Mouse (Mus musculus) forelimb bud, embryonic 11.5 days (tissue): ENCODE measurements around the gene Chd5.

Experiments
- DNase-seq: peaks from one replicate; pipeline ENCODE4 v3.0.0-alpha.2; 2012; ENCODE audit warnings: low read depth, low spot score

Gene Chd5

DNA sequence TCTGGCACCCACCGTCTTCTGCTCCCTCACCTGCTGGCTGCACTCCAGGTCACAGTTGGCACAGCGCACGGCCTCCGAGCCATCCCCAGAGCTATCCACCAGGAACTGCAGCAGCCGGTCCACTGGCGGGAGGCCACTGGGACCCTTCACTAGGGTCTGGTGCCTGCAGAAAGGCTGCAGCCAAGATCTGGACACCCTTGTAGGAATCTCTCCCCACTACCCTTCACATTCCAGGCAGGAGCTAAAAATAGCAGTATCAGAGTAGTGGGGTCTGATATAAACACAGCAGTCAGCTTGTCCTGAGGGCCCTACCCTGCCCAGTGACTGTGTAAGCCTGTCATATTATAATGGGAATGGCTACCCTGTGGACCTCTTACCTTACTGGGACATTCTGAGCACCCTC lies 20.8 kb upstream of the Chd5 start:
- no peak for DNase-seq

DNA sequence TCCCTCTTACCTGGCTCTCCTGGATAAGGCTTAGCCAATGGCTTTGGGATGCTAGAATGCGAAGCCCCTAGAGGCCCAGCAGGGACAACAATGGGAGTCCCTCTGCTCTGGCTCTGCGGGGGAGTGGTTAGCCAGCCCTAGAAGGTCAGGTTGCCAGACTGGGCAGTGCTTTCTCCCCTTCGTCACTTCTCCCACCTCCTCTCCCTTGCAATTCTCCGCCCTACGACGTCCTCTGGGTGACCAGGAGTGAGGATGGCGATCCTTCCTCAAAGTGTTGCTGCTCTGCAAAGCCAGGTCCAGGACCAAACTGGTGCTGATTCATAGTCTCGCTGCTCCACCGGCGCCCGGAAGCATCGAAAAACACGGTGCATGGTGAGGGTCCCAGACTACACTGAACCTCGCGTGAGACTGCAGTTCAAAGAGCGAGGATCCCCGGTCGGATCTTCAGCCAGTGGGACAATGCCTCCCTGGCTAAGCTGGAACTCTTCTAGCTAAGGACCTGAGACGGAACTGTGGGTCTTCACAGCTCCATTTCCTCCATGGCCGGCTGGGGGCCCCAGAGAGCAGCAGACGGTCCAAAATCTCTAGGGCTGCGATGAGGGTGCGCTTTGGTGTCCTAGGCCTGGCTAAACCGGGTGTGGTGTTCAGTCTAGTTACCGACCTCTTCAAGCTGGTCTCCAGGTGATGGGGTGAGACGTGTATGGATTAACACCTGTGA lies 19.8 kb upstream of the Chd5 start, which contains the start of gene Rnf207:
Gene Rnf207, minus strand, starts transcription at position 477 of the 718 bp plus-strand sequence.
- no peak for DNase-seq

- DNase-seq: no peak
Observed at GRCm38 (mm10) chr4:152321464-152321863, 17.0 kb upstream of the Chd5 start.

DNA sequence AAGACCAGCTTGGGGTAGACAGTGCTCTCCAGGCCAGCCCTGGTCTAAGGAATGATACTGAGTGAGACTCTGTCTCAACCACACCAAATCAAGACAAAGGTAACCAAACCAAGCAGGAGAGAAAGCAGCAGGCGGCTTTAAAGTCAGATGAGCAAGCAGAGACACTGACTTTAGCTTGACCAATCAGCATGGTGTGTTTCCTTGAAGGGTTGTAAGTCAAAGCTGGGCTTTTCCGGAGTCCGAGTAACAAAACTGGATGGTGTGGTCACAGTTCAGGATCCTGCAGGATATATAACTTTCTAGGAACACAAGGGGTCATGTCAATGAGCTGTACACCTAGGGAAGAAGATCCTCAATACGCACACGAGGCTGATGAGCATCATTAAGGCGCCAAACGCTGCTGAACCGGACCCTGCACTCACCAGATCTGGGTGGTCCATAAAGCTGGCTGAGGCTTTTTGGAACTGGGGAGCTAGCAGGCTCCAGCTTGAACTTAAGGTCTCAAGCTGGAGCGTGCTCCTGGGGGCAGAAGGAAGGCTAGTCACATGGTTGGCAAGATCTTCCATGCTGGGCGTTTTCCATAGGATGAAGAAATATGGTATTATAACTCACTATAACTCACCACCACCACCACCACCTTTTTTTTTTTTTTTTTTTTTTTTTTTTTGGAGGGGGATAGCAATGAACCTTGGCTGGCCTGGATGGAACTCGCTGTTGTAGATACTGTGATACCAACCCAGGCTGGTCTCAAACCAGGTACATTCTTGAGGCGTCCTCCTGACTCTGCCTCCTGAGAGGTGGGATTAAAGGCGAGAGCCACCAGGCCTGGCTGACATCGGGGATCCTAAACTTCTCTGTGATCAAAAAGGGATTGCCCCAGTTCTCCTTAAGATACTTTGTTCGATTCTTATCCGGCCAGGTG lies 13.5 kb upstream of the Chd5 start:
- no peak for DNase-seq

- peak; percentile 98 for DNase-seq
Observed at GRCm38 (mm10) chr4:152325574-152326411, 12.7 kb upstream of the Chd5 start, which contains the start of gene Rpl22. Gene Rpl22 (plus strand): TSS chr4:152325742.

DNA sequence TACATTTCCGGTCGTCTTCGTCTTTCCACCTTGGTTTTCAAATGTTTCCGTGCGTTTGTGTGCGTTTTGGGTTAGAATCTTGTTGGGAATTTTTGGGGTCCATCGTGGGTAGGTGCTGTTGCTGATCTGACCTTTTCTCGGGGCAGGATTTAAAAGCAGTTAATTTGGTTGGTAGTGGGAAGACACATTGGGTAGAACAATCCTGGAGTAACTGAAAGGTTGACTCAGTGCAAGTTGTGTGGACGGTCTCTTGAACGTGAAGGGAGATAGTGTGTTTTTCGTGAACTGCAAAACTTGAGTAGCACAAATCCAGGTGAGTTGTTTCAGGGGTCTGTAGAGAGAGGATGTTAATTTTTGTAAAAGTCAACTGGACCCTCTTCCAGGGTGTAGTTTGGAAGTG lies 11.9 kb upstream of the Chd5 start:
- DNase-seq: no peak

DNA sequence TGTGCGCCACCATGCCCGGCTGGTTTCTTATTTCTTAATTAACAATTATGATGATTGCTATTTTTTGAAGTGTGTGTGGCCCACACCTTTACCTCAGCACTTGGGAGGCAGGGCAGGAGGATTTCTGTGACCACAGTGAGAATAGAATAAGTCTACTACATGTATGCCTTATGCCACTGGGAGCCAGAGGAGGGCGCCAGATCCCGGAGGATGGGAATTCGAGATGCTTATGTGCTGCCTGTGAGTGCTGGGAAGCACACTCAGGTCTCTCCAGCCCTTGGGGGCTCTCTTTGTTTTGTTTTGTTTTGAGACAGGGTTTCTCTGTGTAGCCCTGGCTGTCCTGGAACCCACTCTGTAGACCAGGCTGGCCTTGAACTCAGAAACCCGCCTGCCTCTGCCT lies 9.8 kb upstream of the Chd5 start:
- peak; percentile 46 for DNase-seq

DNA sequence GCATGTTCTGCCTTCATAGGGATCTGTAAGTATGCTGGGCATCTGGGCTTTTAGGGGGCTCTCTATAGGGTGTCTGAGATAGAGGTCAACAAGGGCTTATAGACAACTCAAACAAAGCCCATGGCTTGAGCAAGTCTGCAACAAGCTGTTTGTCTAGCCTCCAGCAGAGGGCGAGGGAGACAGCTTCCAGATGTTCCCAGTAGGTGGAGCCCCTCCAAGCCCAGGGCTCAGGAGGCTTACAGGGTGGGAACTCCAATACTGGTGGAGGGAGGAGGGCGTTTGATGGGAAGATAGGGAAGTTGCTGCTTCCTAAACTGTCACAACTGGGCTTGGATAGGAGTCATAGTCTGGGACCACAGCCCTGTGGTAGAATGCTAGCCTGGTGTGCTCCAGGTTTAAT lies 5.5 kb upstream of the Chd5 start:
- DNase-seq: peak; percentile 65

GRCm38 (mm10) chr4:152333587-152333986 lies 4.9 kb upstream of the Chd5 start:
- DNase-seq: no peak

- DNase-seq: no peak
Observed at GRCm38 (mm10) chr4:152337772-152338171, 679 bp upstream of the Chd5 start.

DNA sequence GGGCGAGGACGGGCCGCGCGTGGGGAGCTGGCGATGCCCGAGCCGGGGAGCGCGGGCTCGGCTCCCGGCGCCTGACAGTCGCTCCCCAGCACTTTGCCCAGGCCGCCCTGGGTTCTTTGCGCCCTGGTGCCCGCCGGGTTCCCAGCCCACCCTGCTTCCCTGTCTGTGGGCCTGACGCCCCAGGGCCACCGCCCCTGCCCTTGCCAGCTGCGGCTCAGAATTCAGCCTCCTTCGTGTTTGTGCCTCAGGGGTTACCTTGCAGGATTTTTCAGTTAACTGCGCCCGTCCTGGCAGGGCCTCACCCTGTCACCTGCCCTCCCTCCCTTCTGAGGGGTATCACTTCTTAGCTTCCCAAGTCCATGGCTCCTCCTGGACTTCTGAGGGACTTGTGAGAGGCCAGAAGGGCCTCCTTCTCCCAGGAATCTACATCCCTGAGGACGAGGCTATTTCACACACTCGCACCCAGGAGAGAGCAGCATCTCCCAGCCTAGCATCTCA lies 891 bp downstream of the Chd5 start:
- no peak for DNase-seq

DNA sequence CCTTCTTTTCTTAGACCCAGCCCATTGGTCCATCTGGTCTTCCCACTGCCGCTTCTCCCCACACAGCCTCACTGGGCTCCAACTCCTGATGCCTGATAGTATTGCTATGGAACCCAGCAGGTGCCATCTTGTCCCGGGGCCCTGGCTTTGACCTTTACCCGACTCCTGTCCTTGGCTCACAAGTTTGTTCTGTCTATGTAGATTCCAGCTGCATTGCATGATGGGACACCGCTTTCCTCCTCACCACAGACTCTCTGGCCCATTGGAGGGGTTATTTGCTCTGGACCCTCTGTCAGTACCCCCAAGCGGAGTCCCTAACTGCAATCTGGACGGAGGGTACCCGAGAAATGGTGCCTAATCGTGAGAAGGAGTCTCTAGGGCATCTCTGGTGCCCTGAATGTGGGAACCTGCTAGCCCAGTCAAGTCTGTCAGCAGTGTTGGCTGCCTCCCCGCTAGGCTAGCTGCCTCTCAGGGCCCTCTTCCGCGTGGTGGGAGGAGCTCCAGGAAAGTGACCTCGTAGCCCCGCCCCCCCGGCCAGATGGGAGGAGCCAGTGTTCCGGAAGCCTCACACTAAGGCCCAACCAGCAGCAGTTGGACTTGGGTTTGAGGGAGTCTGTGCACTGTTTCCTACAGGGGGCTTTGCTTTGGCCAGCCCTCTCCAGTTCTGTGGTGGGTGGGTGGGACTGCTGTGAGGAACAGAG lies 2.3 kb downstream of the Chd5 start:
- DNase-seq: no peak

- peak; percentile 19 for DNase-seq
Observed at GRCm38 (mm10) chr4:152343296-152343695, 4.8 kb downstream of the Chd5 start.

GRCm38 (mm10) chr4:152344651-152345050 lies 6.2 kb downstream of the Chd5 start:
- no peak for DNase-seq

- no peak for DNase-seq
Observed at GRCm38 (mm10) chr4:152345120-152345889, 6.9 kb downstream of the Chd5 start.

DNA sequence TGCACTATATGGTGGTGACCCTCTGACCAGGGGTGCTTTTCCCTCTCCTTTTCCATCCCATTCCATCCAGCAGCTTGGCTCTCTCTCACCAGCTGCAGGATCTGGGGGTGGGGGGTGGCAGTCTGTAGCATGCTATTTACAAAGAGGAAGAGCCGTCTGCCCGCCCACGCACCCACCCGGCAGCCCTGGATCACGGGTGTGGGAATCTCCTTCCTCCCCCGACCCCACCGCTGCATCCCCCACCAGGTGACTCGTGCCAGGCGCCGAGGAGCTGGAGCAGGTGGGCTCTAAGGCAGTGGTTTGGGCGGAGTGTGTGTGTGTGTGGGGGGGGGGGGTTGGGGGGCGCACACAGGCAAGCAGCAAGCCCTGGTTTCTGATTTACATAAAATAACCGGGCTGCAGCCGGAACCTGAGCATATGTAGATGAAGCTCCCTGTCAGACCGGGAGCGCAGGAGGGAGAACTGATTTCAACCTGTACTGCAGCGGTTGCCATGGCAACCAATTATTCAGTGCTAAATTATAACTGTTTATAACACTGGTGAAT lies 11.5 kb downstream of the Chd5 start:
- DNase-seq: peak; percentile 58

GRCm38 (mm10) chr4:152350722-152351421 lies 12.4 kb downstream of the Chd5 start:
- no peak for DNase-seq

- peak; percentile 52 for DNase-seq
Observed at GRCm38 (mm10) chr4:152351422-152352305, 13.2 kb downstream of the Chd5 start.
